Mouse (Mus musculus) granulocyte monocyte progenitor cell, adult 5-6 weeks (primary cell): ENCODE data around the gene B3gnt8. TPM values are rescaled to one million over a fixed set of nuclear protein-coding genes. Genes with fewer than 3 reads are reported as not detected.

ENCODE experiments used
- ATAC-seq: replicated peaks from 2 replicates; pipeline ENCODE4 v1.8.0; 2016; ENCODE audit warnings: mild to moderate bottlenecking, moderate TSS enrichment, inconsistent platforms; ENCODE audit not compliant: poor library complexity, severe bottlenecking
- total RNA-seq, 2 experiments: library from RNA; stranded (forward) in 1 of 2; stranded (reverse) in 1 of 2; fragments of 200-712, 200-1000 nt in 1 of 2; fragments of >200 nt in 1 of 2; fragmentation: Nextera tagmentation in 1 of 2; gene quantifications; 2 replicates each; pipeline ENCODE4 v1.2.3; 2014 to 2017

The B3gnt8 gene
- total RNA-seq, 2 experiments from 2014 or later, result 18.7 to 22.9 TPM

DNA sequence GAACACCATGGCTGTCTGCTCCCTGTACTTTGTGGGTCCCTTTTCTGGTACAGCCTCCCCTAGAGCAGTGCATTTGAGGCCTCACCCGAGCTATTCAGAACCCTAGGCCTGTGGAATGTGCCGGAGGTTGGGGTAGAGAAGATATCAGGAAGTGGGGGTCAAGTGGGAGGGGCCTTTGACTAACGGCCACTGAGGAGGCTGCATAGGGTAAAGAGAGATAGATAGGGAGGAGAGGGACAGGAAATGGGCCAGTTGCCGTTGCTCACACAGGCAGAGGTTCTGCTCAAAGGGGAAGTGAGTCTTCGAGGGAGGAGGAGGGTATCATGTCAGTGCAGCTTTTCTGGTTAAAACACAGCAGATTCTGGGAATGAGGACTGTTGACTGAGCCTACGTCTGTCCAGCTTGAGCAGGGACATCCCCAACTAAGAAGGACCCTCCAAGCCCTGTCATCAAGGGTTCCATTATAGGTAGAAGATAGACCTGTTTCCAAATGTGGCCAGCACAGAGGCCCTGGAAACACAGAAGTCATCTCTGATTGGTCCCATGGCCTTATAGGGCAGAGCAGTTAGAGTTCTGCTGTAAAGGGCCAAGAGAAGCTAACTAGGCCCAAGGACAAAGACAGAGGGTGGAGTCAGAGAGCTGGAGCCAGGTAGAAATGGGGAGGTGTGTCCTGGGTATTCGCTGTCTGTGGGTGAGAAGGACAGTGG, 57.2 kb downstream of the B3gnt8 start:
- peak; percentile 35 for ATAC-seq

DNA sequence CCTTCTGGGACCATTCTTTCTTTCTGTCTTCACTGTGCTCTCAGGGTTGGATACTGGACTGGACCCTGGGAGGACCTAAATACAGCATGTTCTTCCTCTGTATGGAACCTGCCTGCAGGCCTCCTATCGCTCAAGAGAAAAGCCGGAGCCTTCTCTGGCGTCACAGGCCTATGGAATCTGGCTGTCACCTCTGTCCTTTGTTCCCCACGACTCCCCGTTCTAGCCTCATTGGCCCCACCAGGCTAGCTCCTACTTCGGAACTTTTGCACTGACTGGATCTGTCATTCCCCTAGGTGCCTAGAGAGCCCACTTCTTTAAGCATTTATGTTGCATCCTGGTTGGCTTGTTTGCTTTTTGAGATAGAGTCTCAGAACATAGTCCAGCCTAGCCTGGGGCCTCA, 58.2 kb downstream of the B3gnt8 start:
- ATAC-seq, result no peak

Other genes with a start within 250 kb of the B3gnt8 start
- gene Lipe, start 227.9 kb upstream of the B3gnt8 start, total RNA-seq (2014; fragmentation: Nextera tagmentation), result 10.7 and 27.1 TPM in 2 replicates
- 6.1 and 6.2 TPM in 2 replicates for gene Lipe, start 227.9 kb upstream of the B3gnt8 start, total RNA-seq (2017)
- not detected in 2 replicates for gene Cxcl17, start 213.8 kb upstream of the B3gnt8 start, total RNA-seq (2014; fragmentation: Nextera tagmentation)
- gene Cxcl17, start 213.8 kb upstream of the B3gnt8 start, total RNA-seq (2017), result not detected in 2 replicates
- 30.3 and 43.8 TPM in 2 replicates for gene Ceacam1, start 149.1 kb upstream of the B3gnt8 start, total RNA-seq (2014; fragmentation: Nextera tagmentation)
- 15.8 and 18.5 TPM in 2 replicates for gene Ceacam1, start 149.1 kb upstream of the B3gnt8 start, total RNA-seq (2017)
- gene Ceacam2, start 86.8 kb upstream of the B3gnt8 start, total RNA-seq (2014; fragmentation: Nextera tagmentation), result not detected in 2 replicates
- not detected in 2 replicates for gene Ceacam2, start 86.8 kb upstream of the B3gnt8 start, total RNA-seq (2017)
- not detected in 2 replicates for gene Erich4, start 10.8 kb upstream of the B3gnt8 start, total RNA-seq (2014; fragmentation: Nextera tagmentation)
- not detected in 2 replicates for gene Erich4, start 10.8 kb upstream of the B3gnt8 start, total RNA-seq (2017)
- 36.0 and 41.9 TPM in 2 replicates for gene Dmac2, start 7.2 kb upstream of the B3gnt8 start, total RNA-seq (2014; fragmentation: Nextera tagmentation)
- 35.6 and 39.0 TPM in 2 replicates for gene Dmac2, start 7.2 kb upstream of the B3gnt8 start, total RNA-seq (2017)
- 42.3 and 76.3 TPM in 2 replicates for gene Bckdha, start 32.3 kb downstream of the B3gnt8 start, total RNA-seq (2014; fragmentation: Nextera tagmentation)
- gene Bckdha, start 32.3 kb downstream of the B3gnt8 start, total RNA-seq (2017), result 59.8 and 64.6 TPM in 2 replicates
- gene Exosc5, start 32.5 kb downstream of the B3gnt8 start, total RNA-seq (2014; fragmentation: Nextera tagmentation), result 84.1 and 154 TPM in 2 replicates
- gene Exosc5, start 32.5 kb downstream of the B3gnt8 start, total RNA-seq (2017), result 73.1 and 81.3 TPM in 2 replicates
- gene Tmem91, start 48.5 kb downstream of the B3gnt8 start, total RNA-seq (2014; fragmentation: Nextera tagmentation), result 0.75 and 1.5 TPM in 2 replicates
- not detected in 2 replicates for gene Tmem91, start 48.5 kb downstream of the B3gnt8 start, total RNA-seq (2017)
- gene B9d2, start 54.1 kb downstream of the B3gnt8 start, total RNA-seq (2014; fragmentation: Nextera tagmentation), result 49.7 and 53.8 TPM in 2 replicates
- gene B9d2, start 54.1 kb downstream of the B3gnt8 start, total RNA-seq (2017), result 31.0 and 49.9 TPM in 2 replicates
- gene Tgfb1, start 60.3 kb downstream of the B3gnt8 start, total RNA-seq (2014; fragmentation: Nextera tagmentation), result 261 and 291 TPM in 2 replicates
- 26.4 and 34.3 TPM in 2 replicates for gene Tgfb1, start 60.3 kb downstream of the B3gnt8 start, total RNA-seq (2017)
- 35.6 and 51.7 TPM in 2 replicates for gene Ccdc97, start 92.4 kb downstream of the B3gnt8 start, total RNA-seq (2014; fragmentation: Nextera tagmentation)
- gene Ccdc97, start 92.4 kb downstream of the B3gnt8 start, total RNA-seq (2017), result 8.9 and 14.8 TPM in 2 replicates
- 146 and 152 TPM in 2 replicates for gene Hnrnpul1, start 128.1 kb downstream of the B3gnt8 start, total RNA-seq (2014; fragmentation: Nextera tagmentation)
- gene Hnrnpul1, start 128.1 kb downstream of the B3gnt8 start, total RNA-seq (2017), result 146 and 175 TPM in 2 replicates
- 1.0 and 4.0 TPM in 2 replicates for gene Axl, start 162.1 kb downstream of the B3gnt8 start, total RNA-seq (2014; fragmentation: Nextera tagmentation)
- gene Axl, start 162.1 kb downstream of the B3gnt8 start, total RNA-seq (2017), result 0.43 and 5.5 TPM in 2 replicates
- not detected in 2 replicates for gene Cyp2s1, start 190.3 kb downstream of the B3gnt8 start, total RNA-seq (2014; fragmentation: Nextera tagmentation)
- gene Cyp2s1, start 190.3 kb downstream of the B3gnt8 start, total RNA-seq (2017), result not detected in 2 replicates